In genomic region chr6:94499897-94500623, GRCm38 (mm10) we compare ENCODE assay signal across 8 mouse cellular contexts. TPM values are rescaled to one million over a fixed set of nuclear protein-coding genes. Genes with fewer than 3 reads are reported as not detected.
DNase-seq lines count a peak whose midpoint lies in the region; ATAC-seq and TF ChIP-seq lines count a peak whose summit lies in the region.

TSS of gene Slc25a26 (plus strand) at chr6:94500331.

- peak; percentile 96 for DNase-seq in forebrain, embryonic 14.5 days (ENCODE audit: low spot score)
- peak; percentile 83 to 90 for DNase-seq in heart, postnatal 14 days
- peak; percentile 92 for DNase-seq in layer of hippocampus, adult 11-12 months (ENCODE audit: low spot score)
- peak; percentile 84 to 86 for DNase-seq in lung, adult 18-20 months
- DNase-seq in testis, postnatal 14 days (ENCODE audit: low spot score), result peak; percentile 89

- intact Hi-C loops in heart, postnatal 14 days (cut with DNase I), result no loop called here

- no peaks in the 10 kb centered on the region for H3K36me3 ChIP-seq in ES-Bruce4 (ENCODE audit: control insufficient read depth, insufficient read depth, low read length, poor library complexity, severe bottlenecking)
- no peaks in the 10 kb centered on the region for H3K36me3 ChIP-seq in forebrain, embryonic 14.5 days (ENCODE audit: control insufficient read depth, insufficient read depth, low read length)
- no peaks in the 10 kb centered on the region for H3K36me3 ChIP-seq in neural tube, embryonic 15.5 days

- H3K27ac ChIP-seq in ES-Bruce4 (ENCODE audit: insufficient read depth, low read length), result no peak within 1 kb of the TSS
- peak within 1 kb of the TSS; percentile 17; the same call in 1 of the 2 replicates for H3K27ac ChIP-seq in forebrain, embryonic 14.5 days (ENCODE audit: low read depth, low read length)
- peak within 1 kb of the TSS; percentile 76 for H3K27ac ChIP-seq in neural tube, embryonic 15.5 days (replicated peaks)

- H3K4me2 ChIP-seq in forebrain, embryonic 14.5 days (ENCODE audit: low read length), result peak within 1 kb of the TSS; percentile 77
- peak within 1 kb of the TSS; percentile 88 for H3K4me2 ChIP-seq in neural tube, embryonic 15.5 days

- TF ChIP-seq EP300 in ES-Bruce4 (IDR thresholded peaks at IDR 0.05; ENCODE audit: insufficient read depth, low read depth, low read length), result no peak

- H3K4me1 ChIP-seq in ES-Bruce4 (ENCODE audit: control insufficient read depth, insufficient read depth, low read length), result no peaks in the 10 kb centered on the region
- H3K4me1 ChIP-seq in forebrain, embryonic 14.5 days (ENCODE audit: control insufficient read depth, insufficient read depth, low read length), result peaks cover 7% of the 10 kb centered on the region; the same call in 1 of the 2 replicates
- H3K4me1 ChIP-seq in neural tube, embryonic 15.5 days, result peaks cover 11% of the 10 kb centered on the region

- no peak for TF ChIP-seq CTCF in ES-Bruce4 (IDR thresholded peaks at IDR 0.05; ENCODE audit: low read depth, low read length)

- no peak for TF ChIP-seq POLR2A in ES-Bruce4 (IDR thresholded peaks at IDR 0.05; ENCODE audit: insufficient read depth, low read length)

- ATAC-seq in cerebellum, adult (ENCODE audit: insufficient number of reproducible peaks, low FRiP score, low TSS enrichment), result peak; percentile 95
- ATAC-seq in forebrain, embryonic 14.5 days, result peak; percentile 99
- peak; percentile 98 for ATAC-seq in neural tube, embryonic 15.5 days (ENCODE audit: low FRiP score)

- no peaks in the 10 kb centered on the region for H3K27me3 ChIP-seq in ES-Bruce4 (ENCODE audit: control insufficient read depth, insufficient read depth, low read length, poor library complexity, severe bottlenecking)
- no peaks in the 10 kb centered on the region for H3K27me3 ChIP-seq in forebrain, embryonic 14.5 days (replicated peaks; ENCODE audit: control insufficient read depth, insufficient read depth, low read length)
- 0 out of 2 replicates have a peak, but pooled peaks cover 3% of the 10 kb centered on the region for H3K27me3 ChIP-seq in neural tube, embryonic 15.5 days (replicated peaks)

- no peaks in the 10 kb centered on the region for H3K9me3 ChIP-seq in ES-Bruce4 (replicated peaks; ENCODE audit: control insufficient read depth, insufficient read depth, low read length, poor library complexity, severe bottlenecking)
- H3K9me3 ChIP-seq in forebrain, embryonic 14.5 days (replicated peaks; ENCODE audit: control insufficient read depth, low read length), result no peaks in the 10 kb centered on the region
- no peaks in the 10 kb centered on the region for H3K9me3 ChIP-seq in neural tube, embryonic 15.5 days (replicated peaks)

- under 1% methylated on average over 37 of the region's 37 CpGs for WGBS in forebrain, embryonic 14.5 days
- under 1% methylated on average over 37 of the region's 37 CpGs for WGBS in neural tube, embryonic 15.5 days

- H3K4me3 ChIP-seq in ES-Bruce4 (ENCODE audit: low read depth, low read length), result peak within 1 kb of the TSS; percentile 96
- H3K4me3 ChIP-seq in forebrain, embryonic 14.5 days (ENCODE audit: low read depth, low read length), result peak within 1 kb of the TSS; percentile 71
- H3K4me3 ChIP-seq in neural tube, embryonic 15.5 days (replicated peaks), result peak within 1 kb of the TSS; percentile 88

- peak within 1 kb of the TSS; percentile 84 for H3K9ac ChIP-seq in ES-Bruce4 (ENCODE audit: low read depth, poor library complexity, severe bottlenecking)
- peak within 1 kb of the TSS; percentile 66 for H3K9ac ChIP-seq in forebrain, embryonic 14.5 days (ENCODE audit: low read length)
- peak within 1 kb of the TSS; percentile 70 for H3K9ac ChIP-seq in neural tube, embryonic 15.5 days (replicated peaks)

RNA-seq across cellular contexts. Expression of gene Slc25a26, which starts in this region (rescaled TPM):
- 10.5 and 11.0 TPM in 2 replicates for polyA plus RNA-seq in ES-Bruce4 (2011; ENCODE audit: insufficient read depth, insufficient read length, low read depth, missing spikeins)
- polyA plus RNA-seq in forebrain, embryonic 14.5 days (2014; fragmentation: Nextera tagmentation; extraction: Ambion mirVana), result 7.4 and 8.3 TPM in 2 replicates
- total RNA-seq in heart, postnatal 14 days (2021), result 10 to 100 TPM; 11.4 to 14.6 TPM
- 7.8 and 9.4 TPM in 2 replicates for polyA plus RNA-seq in neural tube, embryonic 15.5 days (2015; fragmentation: Nextera tagmentation; extraction: Ambion mirVana)
